Mouse (Mus musculus) adrenal gland, postnatal 14 days (tissue): ENCODE measurements around the gene Rpl38. TPM values are rescaled to one million over a fixed set of nuclear protein-coding genes. Genes with fewer than 3 reads are reported as not detected.

ENCODE experiments used
- DNase-seq: peaks from one replicate; pipeline ENCODE4 v3.0.0; 2021; ENCODE audit warnings: mixed read lengths
- total RNA-seq: library from RNA; stranded (reverse); gene quantifications from 2 replicates; pipeline ENCODE4 v1.2.3, GENCODE M21; 2021

Rpl38 gene
- total RNA-seq, 1 experiment from 2014 or later: 1,048 TPM

DNA sequence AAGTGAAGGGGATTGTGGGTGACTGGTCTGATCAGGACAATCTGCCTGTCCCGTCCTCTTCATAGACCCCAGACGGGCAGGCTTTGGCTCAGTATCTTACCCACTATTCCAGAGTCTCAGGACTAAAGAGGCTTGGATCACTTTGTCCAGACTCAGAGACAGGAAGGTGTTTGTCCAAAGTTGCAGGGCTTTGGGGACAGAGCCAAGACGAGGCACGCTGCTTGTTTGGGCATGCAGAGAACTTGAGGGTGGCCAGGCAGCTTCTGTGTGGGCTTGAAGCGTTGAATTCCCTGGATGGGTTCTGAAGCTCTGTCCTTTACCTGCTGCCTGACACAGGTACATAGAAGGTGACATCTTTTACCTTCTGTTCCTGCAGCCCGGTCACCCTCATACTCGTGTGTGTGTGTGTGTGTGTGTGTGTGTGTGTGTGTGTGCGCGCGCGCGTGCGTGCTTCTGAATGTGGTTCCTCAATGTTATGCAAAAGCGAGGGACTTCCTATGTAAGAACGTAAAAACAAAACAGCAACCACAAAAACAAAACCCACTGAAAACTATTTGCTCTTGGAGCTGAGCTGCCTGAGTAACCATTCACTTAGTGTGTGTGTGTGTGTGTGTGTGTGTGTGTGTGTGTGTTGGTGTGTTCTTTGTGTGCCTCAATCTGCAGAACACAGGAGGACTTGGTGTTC lies 34.1 kb downstream of the Rpl38 start:
- DNase-seq: no peak

DNA sequence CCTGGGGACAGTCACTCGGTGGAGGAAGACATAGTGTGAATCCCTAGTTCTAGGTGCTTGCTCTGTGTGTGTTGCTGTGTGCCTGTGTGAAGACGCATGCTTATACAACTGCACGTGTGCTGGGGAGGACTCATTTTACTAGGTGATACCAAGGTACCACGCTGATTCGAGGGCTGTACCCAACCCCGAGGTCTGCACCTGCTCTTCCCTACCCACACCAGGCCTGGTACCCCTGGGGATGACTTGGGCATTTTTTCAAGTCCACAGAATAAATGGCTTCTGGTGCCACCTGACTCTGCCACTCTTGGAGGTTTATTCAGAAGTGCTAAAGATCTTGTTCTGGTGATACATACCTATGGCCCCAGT lies 34.7 kb downstream of the Rpl38 start:
- DNase-seq: no peak

DNA sequence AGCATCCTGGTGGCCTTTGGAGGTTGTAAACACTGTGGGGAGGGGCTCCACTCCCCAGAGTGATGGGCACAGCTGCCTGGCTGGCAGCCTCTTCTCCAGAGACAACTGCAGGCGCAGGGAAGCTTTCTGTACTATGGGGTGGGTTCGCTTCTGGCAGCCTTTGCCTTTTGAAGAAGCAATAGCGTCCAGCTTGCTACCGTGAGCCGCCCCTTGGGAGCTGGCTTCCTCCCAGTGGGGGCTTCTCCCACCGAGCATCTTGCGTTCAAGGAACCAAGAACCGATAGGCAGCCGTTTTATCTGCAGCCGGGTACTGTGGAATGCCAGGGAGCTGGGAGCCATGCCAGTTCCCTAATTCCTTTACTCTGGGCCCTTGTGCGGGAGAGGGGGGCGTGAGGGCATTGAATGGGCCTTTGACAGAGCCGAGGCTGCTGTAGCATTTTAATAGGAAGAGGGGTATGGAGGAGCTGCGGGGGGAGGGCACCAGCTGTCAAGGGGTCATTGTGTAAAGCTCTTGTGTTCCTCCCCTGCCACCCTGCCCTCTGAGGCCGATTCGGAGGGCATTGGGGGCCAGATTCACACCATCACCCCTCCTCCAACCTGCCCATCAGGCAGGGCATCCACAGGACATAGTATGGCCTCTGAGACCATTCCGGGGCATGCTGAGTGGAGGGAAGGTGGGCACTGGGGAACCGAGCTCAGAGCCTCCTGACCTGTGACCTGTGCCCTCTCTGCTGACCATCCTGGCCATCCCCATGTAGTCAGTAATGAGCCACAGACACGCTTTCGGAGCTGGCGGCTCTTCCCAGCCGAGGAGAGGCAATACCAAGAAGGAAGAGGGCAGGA lies 36.0 kb downstream of the Rpl38 start:
- no peak for DNase-seq

GRCm38 (mm10) chr11:114706358-114706757 lies 38.0 kb downstream of the Rpl38 start:
- peak; percentile 35 for DNase-seq

GRCm38 (mm10) chr11:114711393-114711792 lies 43.1 kb downstream of the Rpl38 start:
- no peak for DNase-seq

- peak; percentile 73 for DNase-seq
Measured at GRCm38 (mm10) chr11:114711861-114712260, 43.5 kb downstream of the Rpl38 start.

DNA sequence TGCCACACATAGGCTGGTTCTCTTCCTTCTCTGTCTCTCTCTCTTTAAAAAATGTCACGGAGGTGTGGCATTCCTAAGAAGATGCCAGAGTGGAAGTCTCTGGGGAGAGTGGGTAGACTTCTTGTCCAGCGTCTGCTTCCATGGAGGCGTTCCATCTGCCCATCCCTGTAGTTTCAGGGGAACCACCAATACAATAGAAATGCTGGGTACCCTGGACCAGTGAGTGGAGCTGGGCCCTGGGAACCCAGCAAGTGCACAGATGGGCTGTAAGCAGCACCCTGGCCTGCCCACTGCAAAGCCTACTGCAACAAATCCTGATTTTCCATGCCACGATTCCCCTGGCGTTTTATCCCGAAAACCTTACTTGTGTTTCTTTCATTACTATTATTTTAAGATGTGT lies 46.2 kb downstream of the Rpl38 start:
- no peak for DNase-seq

GRCm38 (mm10) chr11:114715531-114715930 lies 47.2 kb downstream of the Rpl38 start:
- DNase-seq: no peak

GRCm38 (mm10) chr11:114720535-114720934 lies 52.2 kb downstream of the Rpl38 start:
- no peak for DNase-seq

Other genes starting within 250 kb of the Rpl38 start
- 61.7 and 64.7 TPM in 2 replicates for gene Ttyh2, start 6.9 kb downstream of the Rpl38 start, total RNA-seq
- 0.44 and 0.64 TPM in 2 replicates for gene Dnaic2, start 58.9 kb downstream of the Rpl38 start, total RNA-seq
- gene Kif19a, start 96.9 kb downstream of the Rpl38 start, total RNA-seq: 0.41 and 0.56 TPM in 2 replicates
- not detected in 2 replicates for gene Btbd17, start 127.4 kb downstream of the Rpl38 start, total RNA-seq
- gene Gpr142, start 130.4 kb downstream of the Rpl38 start, total RNA-seq: not detected in 2 replicates
- gene Gprc5c, start 182.6 kb downstream of the Rpl38 start, total RNA-seq: 16.6 and 18.6 TPM in 2 replicates
- 1.1 and 2.2 TPM in 2 replicates for gene Cd300a, start 221.5 kb downstream of the Rpl38 start, total RNA-seq